Mouse (Mus musculus): Measurements from ENCODE around the gene Triobp.

DNA sequence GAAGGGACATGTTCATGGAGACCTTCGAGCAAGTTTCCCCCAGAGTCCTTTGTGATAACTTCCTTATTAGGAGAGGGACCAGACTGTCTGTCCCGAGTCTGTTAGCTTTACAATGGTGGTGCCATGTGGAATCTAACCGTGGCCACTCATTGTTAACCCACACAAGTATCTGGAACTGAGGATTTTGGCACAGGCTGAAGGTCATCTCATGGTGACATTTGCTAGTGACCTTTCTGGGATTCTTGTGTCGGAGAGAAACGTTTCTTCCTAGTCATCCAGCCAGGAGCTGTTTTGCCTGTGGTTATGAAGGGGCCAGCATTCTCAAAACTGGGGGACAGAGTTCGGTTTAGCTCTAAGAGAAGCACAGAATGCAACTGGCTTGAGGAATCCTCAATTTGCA, 24.1 kb downstream of the Triobp start:
- TF ChIP-seq POLR2A (IDR thresholded peaks at IDR 0.05; ENCODE audit: borderline replicate concordance, control insufficient read depth, low read depth, low read length), result no peak
- no peak for TF ChIP-seq CTCF (IDR thresholded peaks at IDR 0.05; ENCODE audit: control insufficient read depth, insufficient read depth, low read length)
